Mouse (Mus musculus) c-Kit-positive CD71-positive TER-119-positive erythroid progenitor cells, embryonic 14.5 days (primary cell): ENCODE results near the gene Rab38.

Experiments
- DNase-seq: peaks from one replicate; pipeline ENCODE4 v3.0.0-alpha.2; 2013; ENCODE audit warnings: low spot score

The Rab38 gene

DNA sequence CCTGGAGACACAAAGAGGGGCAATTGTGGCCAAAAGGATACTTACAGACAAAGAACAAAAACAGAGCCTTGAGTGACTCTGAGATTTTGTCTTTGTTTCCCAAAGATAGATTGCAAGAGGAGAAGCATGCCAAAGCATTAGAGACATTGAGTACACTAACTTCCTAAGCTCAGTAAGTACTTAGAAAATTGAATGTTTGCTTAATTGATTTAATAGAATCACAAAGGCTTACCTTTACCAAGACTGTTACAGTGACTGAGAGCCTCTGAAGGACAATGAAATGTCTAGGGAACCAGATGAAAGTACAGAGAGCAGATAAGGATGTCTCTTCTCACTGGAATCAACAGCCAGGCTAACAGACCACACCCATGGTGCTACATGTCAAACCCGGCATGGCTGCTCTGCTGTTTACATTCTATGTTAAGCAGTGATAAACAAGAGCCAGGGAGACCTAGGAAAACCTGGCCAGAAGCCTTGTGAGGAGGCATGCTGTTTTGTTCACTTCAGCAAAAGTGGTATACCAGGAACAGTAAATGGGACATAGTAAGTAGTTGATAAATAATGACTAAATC lies 97.1 kb downstream of the Rab38 start:
- no peak for DNase-seq

DNA sequence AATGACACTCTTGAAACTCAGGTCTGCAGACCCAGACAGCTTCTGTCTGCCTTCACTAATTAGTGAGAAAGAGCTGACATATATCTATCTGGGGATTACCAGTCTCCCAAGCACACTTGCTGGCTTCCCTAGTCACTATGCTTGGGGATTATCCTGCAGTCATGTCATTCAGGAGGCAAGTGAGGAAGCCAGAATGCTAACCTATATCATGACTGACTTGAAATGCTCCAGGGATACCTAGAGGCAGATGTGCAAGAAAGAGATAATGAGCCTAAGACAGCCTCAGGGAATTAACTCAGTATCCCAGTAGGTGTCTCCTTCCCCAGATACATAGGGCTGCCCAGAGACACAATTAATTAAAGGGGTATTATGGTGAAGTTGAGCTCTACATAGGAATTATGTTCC lies 106.1 kb downstream of the Rab38 start:
- no peak for DNase-seq

DNA sequence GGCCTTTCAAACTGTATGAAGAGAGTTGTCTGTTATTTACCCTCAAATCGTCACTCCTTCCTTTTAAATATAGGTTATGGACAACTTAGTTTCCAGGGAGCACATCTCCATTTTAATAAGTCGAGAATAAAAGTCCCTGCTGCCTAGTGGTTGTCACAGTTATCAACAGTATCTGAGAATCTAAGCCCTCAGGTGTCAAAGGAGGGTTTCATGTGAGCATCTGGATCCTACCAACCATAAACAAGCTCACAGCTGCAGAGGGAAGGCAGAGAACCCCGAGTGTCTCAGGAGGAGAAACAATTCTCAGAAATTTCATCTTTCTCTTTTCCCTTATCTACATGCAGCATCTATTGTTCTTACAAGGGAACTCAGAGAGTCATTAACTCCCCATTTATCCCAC lies 106.7 kb downstream of the Rab38 start:
- no peak for DNase-seq
